Mouse (Mus musculus) midbrain, postnatal 0 days (tissue): Measurements from ENCODE around the gene Taf1a. TPM values are rescaled to one million over a fixed set of nuclear protein-coding genes. Genes with fewer than 3 reads are reported as not detected.
A peak's percentile ranks its signal among the peaks of the same experiment; 100 is the strongest.
"Not testable (repeated sequence)": the region's sequence is repeated elsewhere in the genome, so short reads cannot be mapped to it uniquely, and the experiment has no call there.

Experiments
- ATAC-seq: fragments of 200-750 bp; cut with Nextera tagmentation; 2 replicates; pipeline ENCODE4 v1.8.0; 2017; ENCODE audit warnings: moderate number of reproducible peaks, mild to moderate bottlenecking, moderate TSS enrichment, moderate library complexity; ENCODE audit not compliant: low FRiP score
- DNase-seq: peaks from one replicate; pipeline ENCODE4 v3.0.0-alpha.2; 2015; ENCODE audit warnings: low spot score
- H3K27ac ChIP-seq: fragments of 300-500 bp; sonication (generic); 2 replicates; pipeline ENCODE4 v1.5.1; 2014; ENCODE audit warnings: low read depth, mild to moderate bottlenecking, low read length, mixed read lengths
- H3K27me3 ChIP-seq: fragments of 300-500 bp; sonication (generic); 2 replicates; pipeline ENCODE4 v1.6.1; 2014; ENCODE audit warnings: low read length, control low read depth, mixed read lengths; ENCODE audit not compliant: insufficient read depth
- H3K36me3 ChIP-seq: fragments of 300-500 bp; sonication (generic); 2 replicates; pipeline ENCODE4 v1.6.1; 2014; ENCODE audit warnings: low read length, control low read depth, mixed read lengths; ENCODE audit not compliant: insufficient read depth
- H3K4me1 ChIP-seq: fragments of 300-500 bp; sonication (generic); 2 replicates; pipeline ENCODE4 v1.6.1; 2014; ENCODE audit warnings: mild to moderate bottlenecking, control low read depth, antibody characterized with exemption, low read length, mixed read lengths; ENCODE audit not compliant: insufficient read depth
- H3K4me2 ChIP-seq: fragments of 300-500 bp; sonication (generic); 2 replicates; pipeline ENCODE4 v1.6.1; 2014; ENCODE audit warnings: low read depth, mild to moderate bottlenecking, low read length, mixed read lengths; ENCODE audit not compliant: poor library complexity, severe bottlenecking
- H3K4me3 ChIP-seq: fragments of 300-500 bp; sonication (generic); 2 replicates; pipeline ENCODE4 v1.5.1; 2014; ENCODE audit warnings: low read depth, mild to moderate bottlenecking, low read length, moderate library complexity
- H3K9ac ChIP-seq: fragments of 300-500 bp; sonication (generic); replicated peaks from 2 replicates; pipeline ENCODE4 v1.6.1; 2014; ENCODE audit warnings: mild to moderate bottlenecking, low read length, moderate library complexity, mixed read lengths; ENCODE audit not compliant: poor library complexity, severe bottlenecking
- H3K9me3 ChIP-seq: fragments of 300-500 bp; sonication (generic); 2 replicates; pipeline ENCODE4 v1.6.1; 2016; ENCODE audit warnings: low read length, control low read depth
- CTCF ChIP-seq: IDR thresholded peaks from 2 replicates; pipeline ENCODE4 v1.5.1; 2016; ENCODE audit warnings: antibody characterized with exemption, mild to moderate bottlenecking
- WGBS: fragments of 180-500 bp; shearing (Covaris S2); extraction: QIAGEN DNeasy Blood & Tissue Kit; methylation state at CpG from one replicate; pipeline ENCODE4 v1.1.7; 2014; 5-methylcytosine and 5-hydroxymethylcytosine counted together
- polyA plus RNA-seq: library from polyadenylated mRNA; unstranded; fragments of >200 nt; fragmentation: Nextera tagmentation; extraction: Ambion mirVana; gene quantifications from 2 replicates; pipeline ENCODE4 v1.2.1, GENCODE M21; 2015
- total RNA-seq: library from RNA; depleted of rRNA; stranded (reverse); fragments of >200 nt; gene quantifications from 2 replicates; pipeline ENCODE4 v1.2.3, GENCODE M21; 2014

Gene Taf1a
- total and polyA plus RNA-seq, 2 experiments from 2014 or later = 10.3 to 17.6 TPM

DNA sequence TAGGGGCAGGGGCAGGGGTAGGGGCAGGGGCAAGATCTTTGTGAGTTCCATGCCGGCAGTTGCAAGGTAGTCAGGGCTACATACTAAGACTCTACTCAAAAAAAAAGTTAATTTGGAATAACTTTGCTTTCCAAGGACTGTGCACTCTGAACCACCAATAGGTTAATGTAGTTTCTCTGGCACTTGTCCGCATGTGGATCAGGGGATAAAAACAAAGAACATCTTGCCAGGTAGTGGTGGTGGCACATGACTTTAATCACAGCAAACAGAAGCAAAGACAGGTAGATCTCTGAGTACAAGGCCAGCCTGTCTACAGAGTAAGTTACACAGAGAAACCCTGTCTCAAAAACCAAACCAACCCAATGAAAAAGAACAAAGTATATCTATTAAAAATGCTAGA, 6.2 kb upstream of the Taf1a start:
- Histone ChIP-seq H3K4me2 (no peak overlapping the region), H3K9ac (no peak overlapping the region), H3K4me1 (no peaks in the 10 kb centered on the region), H3K27ac (no peak overlapping the region), H3K36me3 (no peaks in the 10 kb centered on the region), H3K4me3 (no peak overlapping the region), H3K9me3 (no peaks in the 10 kb centered on the region), H3K27me3 (peaks cover 32% of the 10 kb centered on the region)
- ATAC-seq (no peak), DNase-seq (no peak)
- TF ChIP-seq CTCF = no peak
- WGBS = 90% methylated on average over 2 of the region's 2 CpGs

DNA sequence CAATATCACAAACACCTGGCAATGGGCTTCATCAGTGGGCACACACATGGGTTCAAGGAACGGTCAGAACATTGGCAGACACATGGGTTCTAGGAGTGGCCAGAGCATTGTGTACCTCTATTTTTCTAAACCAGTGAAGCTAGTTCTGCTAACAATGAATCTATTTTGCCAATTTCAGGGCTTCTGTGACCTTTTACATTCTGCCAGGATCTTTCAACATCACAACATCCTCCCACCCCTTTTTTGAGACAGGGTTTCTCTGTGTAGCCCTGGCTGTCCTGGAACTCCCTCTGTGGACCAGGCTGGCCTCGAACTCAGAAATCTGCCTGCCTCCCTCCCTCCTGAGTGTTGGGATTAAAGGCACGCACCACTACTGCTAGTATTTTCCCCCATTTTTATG, 1.4 kb upstream of the Taf1a start:
- not testable (repeated sequence) for DNase-seq, H3K27ac ChIP-seq, H3K36me3 ChIP-seq, H3K9ac ChIP-seq, ATAC-seq, H3K4me1 ChIP-seq, H3K4me3 ChIP-seq, H3K4me2 ChIP-seq, H3K9me3 ChIP-seq
- H3K27me3 ChIP-seq = peaks cover 28% of the 10 kb centered on the region
- 88% methylated on average over 3 of the region's 3 CpGs for WGBS

GRCm38 (mm10) chr1:183403396-183403795, 14.6 kb downstream of the Taf1a start:
- Histone ChIP-seq H3K4me2 (no peak overlapping the region), H3K4me1 (no peaks in the 10 kb centered on the region), H3K9me3 (no peaks in the 10 kb centered on the region), H3K27ac (no peak overlapping the region), H3K9ac (no peak overlapping the region), H3K4me3 (no peak overlapping the region), H3K36me3 (peaks cover 50% of the 10 kb centered on the region), H3K27me3 (no peaks in the 10 kb centered on the region)
- WGBS = 94% methylated on average over 3 of the region's 3 CpGs
- DNase-seq = no peak
- ATAC-seq = no peak
- TF ChIP-seq CTCF = no peak

GRCm38 (mm10) chr1:183414081-183414727, 25.4 kb downstream of the Taf1a start:
- Histone ChIP-seq H3K27ac (no peak overlapping the region), H3K9me3 (no peaks in the 10 kb centered on the region), H3K36me3 (peaks cover 14% of the 10 kb centered on the region), H3K9ac (no peak overlapping the region), H3K27me3 (no peaks in the 10 kb centered on the region), H3K4me1 (no peaks in the 10 kb centered on the region), H3K4me2 (no peak overlapping the region), H3K4me3 (no peak overlapping the region)
- DNase-seq = no peak
- 87% methylated on average over 15 of the region's 15 CpGs for WGBS
- TF ChIP-seq CTCF = no peak
- no peak for ATAC-seq

DNA sequence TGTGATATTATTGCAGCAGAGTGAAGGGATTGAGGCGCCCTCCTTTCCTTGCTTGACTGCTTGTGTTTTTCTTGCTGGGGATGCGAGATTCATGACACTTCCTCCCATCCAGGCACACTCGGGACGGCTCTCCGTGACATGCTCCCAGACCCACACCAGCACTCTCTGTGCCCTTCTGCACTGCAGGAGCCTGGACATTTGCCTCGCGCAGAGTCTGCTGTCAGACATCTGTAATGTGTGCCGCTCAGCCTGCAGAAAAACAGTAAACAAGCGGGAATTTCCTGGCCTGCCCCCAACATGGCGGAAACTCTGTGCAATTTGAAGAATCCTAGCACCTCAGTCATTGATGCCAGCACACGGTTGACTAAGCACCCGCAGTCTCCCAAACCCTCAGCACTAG, 29.1 kb downstream of the Taf1a start, which contains the start of gene Hhipl2:
Gene Hhipl2, plus strand, starts transcription at position 343 of the 400 bp plus-strand sequence.
- TF ChIP-seq CTCF = no peak
- no peaks in the 10 kb centered on the region for H3K27me3 ChIP-seq

GRCm38 (mm10) chr1:183419741-183420140, 31.0 kb downstream of the Taf1a start:
- H3K27me3 ChIP-seq = no peaks in the 10 kb centered on the region
- no peak for ATAC-seq
- no peak overlapping the region for H3K9ac ChIP-seq
- no peaks in the 10 kb centered on the region for H3K36me3 ChIP-seq
- no peak overlapping the region for H3K4me2 ChIP-seq
- TF ChIP-seq CTCF = no peak
- H3K9me3 ChIP-seq = no peaks in the 10 kb centered on the region
- 81% methylated on average over 7 of the region's 7 CpGs for WGBS
- peak; percentile 12 for DNase-seq
- H3K27ac ChIP-seq = no peak overlapping the region
- no peaks in the 10 kb centered on the region for H3K4me1 ChIP-seq
- H3K4me3 ChIP-seq = no peak overlapping the region

More for the DNA sequence above, 29.1 kb downstream of the Taf1a start, which contains the start of gene Hhipl2:
- Histone ChIP-seq H3K4me2 (no peak within 1 kb of the TSS), H3K4me1 (no peaks in the 10 kb centered on the region), H3K36me3 (no peaks in the 10 kb centered on the region), H3K9me3 (no peaks in the 10 kb centered on the region), H3K4me3 (no peak within 1 kb of the TSS), H3K27ac (no peak within 1 kb of the TSS), H3K9ac (no peak within 1 kb of the TSS)
- no peak for ATAC-seq
- WGBS = 74% methylated on average over 12 of the region's 12 CpGs
- DNase-seq = no peak
